Mouse (Mus musculus): ENCODE measurements around the gene Ttll4. TPM values are rescaled to one million over a fixed set of nuclear protein-coding genes. Genes with fewer than 3 reads are reported as not detected.
A peak's percentile ranks its signal among the peaks of the same experiment; 100 is the strongest.

Gene Ttll4
- total RNA-seq (2021): 10 to 100 TPM; 11.3 to 14.3 TPM
- long read RNA-seq, experiment 1, partial matches to known transcripts: 0 of 17 reads
- long read RNA-seq, experiment 1, other reads (novel, unspliced or antisense): 17 of 17 reads
- long read RNA-seq, experiment 2, partial matches to known transcripts: 0 of 14 reads
- long read RNA-seq, experiment 2, other reads (novel, unspliced or antisense): 14 of 14 reads

GRCm38 (mm10) chr1:74661448-74662195 lies at the start of gene Ttll4:
Gene Ttll4, plus strand, starts transcription at chr1:74661745.
- intact Hi-C loops (cut with DNase I): no loop called here
- peak; percentile 87 to 94 for DNase-seq

GRCm38 (mm10) chr1:74624183-74624582 lies 37.4 kb upstream of the Ttll4 start:
- intact Hi-C loops (cut with DNase I): no loop called here
- no peak for DNase-seq

GRCm38 (mm10) chr1:74626076-74626475 lies 35.5 kb upstream of the Ttll4 start:
- intact Hi-C loops (cut with DNase I): no loop called here
- DNase-seq: no peak

- intact Hi-C loops (cut with DNase I): no loop called here
- DNase-seq: no peak
Observed at GRCm38 (mm10) chr1:74628001-74628400, 33.5 kb upstream of the Ttll4 start.

- intact Hi-C loops (cut with DNase I): no loop called here
- DNase-seq: no peak
Observed at GRCm38 (mm10) chr1:74632734-74633133, 28.8 kb upstream of the Ttll4 start.

- no peak for DNase-seq
- intact Hi-C loops (cut with DNase I): no loop called here
Observed at GRCm38 (mm10) chr1:74643524-74643923, 18.0 kb upstream of the Ttll4 start.

- intact Hi-C loops (cut with DNase I): no loop called here
- DNase-seq: no peak
Observed at GRCm38 (mm10) chr1:74643926-74644325, 17.6 kb upstream of the Ttll4 start.

GRCm38 (mm10) chr1:74662253-74662865 lies 814 bp downstream of the Ttll4 start:
- intact Hi-C loops (cut with DNase I): no loop called here

GRCm38 (mm10) chr1:74665153-74665552 lies 3.6 kb downstream of the Ttll4 start:
- intact Hi-C loops (cut with DNase I): no loop called here
- no peak for DNase-seq

More at GRCm38 (mm10) chr1:74662253-74662865, 814 bp downstream of the Ttll4 start:
- DNase-seq: no peak

GRCm38 (mm10) chr1:74668371-74668770 lies 6.8 kb downstream of the Ttll4 start:
- DNase-seq: no peak
- intact Hi-C loops (cut with DNase I): no loop called here

GRCm38 (mm10) chr1:74672731-74673130 lies 11.2 kb downstream of the Ttll4 start:
- intact Hi-C loops (cut with DNase I): no loop called here
- no peak for DNase-seq

GRCm38 (mm10) chr1:74676863-74677262 lies 15.3 kb downstream of the Ttll4 start:
- DNase-seq: no peak
- intact Hi-C loops (cut with DNase I): no loop called here

GRCm38 (mm10) chr1:74677843-74678242 lies 16.3 kb downstream of the Ttll4 start:
- intact Hi-C loops (cut with DNase I): no loop called here
- DNase-seq: no peak

GRCm38 (mm10) chr1:74687131-74687530 lies 25.6 kb downstream of the Ttll4 start:
- intact Hi-C loops (cut with DNase I): no loop called here
- no peak for DNase-seq

GRCm38 (mm10) chr1:74693891-74694583 lies 32.5 kb downstream of the Ttll4 start:
- no peak for DNase-seq
- intact Hi-C loops (cut with DNase I): no loop called here

- intact Hi-C loops (cut with DNase I): no loop called here
Observed at GRCm38 (mm10) chr1:74695836-74696235, 34.3 kb downstream of the Ttll4 start.

GRCm38 (mm10) chr1:74697416-74697815 lies 35.9 kb downstream of the Ttll4 start:
- no peak for DNase-seq
- intact Hi-C loops (cut with DNase I): no loop called here

More at GRCm38 (mm10) chr1:74695836-74696235, 34.3 kb downstream of the Ttll4 start:
- DNase-seq: no peak

- intact Hi-C loops (cut with DNase I): no loop called here
- DNase-seq: no peak
Observed at GRCm38 (mm10) chr1:74698353-74698752, 36.8 kb downstream of the Ttll4 start.

GRCm38 (mm10) chr1:74698791-74699190 lies 37.2 kb downstream of the Ttll4 start:
- DNase-seq: no peak
- intact Hi-C loops (cut with DNase I): no loop called here

GRCm38 (mm10) chr1:74702142-74702553 lies 40.6 kb downstream of the Ttll4 start:
- no peak for DNase-seq
- intact Hi-C loops (cut with DNase I): no loop called here

GRCm38 (mm10) chr1:74704156-74704555 lies 42.6 kb downstream of the Ttll4 start:
- no peak for DNase-seq
- intact Hi-C loops (cut with DNase I): no loop called here

Data from gastrocnemius, postnatal 36 days (tissue).